Mouse (Mus musculus): ENCODE data around the gene Asb5. TPM values are rescaled to one million over a fixed set of nuclear protein-coding genes. Genes with fewer than 3 reads are reported as not detected.
"Not testable (repeated sequence)": the region's sequence is repeated elsewhere in the genome, so short reads cannot be mapped to it uniquely, and the experiment has no call there.

Gene Asb5
- total RNA-seq, 2 experiments from 2014 or later = 1.6 to 2.2 TPM

- peak; percentile 33 to 49 for DNase-seq (ENCODE audit: low spot score in 2 of 2)
- intact Hi-C loops (cut with DNase I) = no loop called here
These were observed 71.4 kb downstream of the Asb5 start, which contains the start of gene Spata4 for GRCm38 (mm10) chr8:54600671-54601251. Gene Spata4, plus strand, starts transcription at chr8:54600781.

- intact Hi-C loops (cut with DNase I) = no loop called here
- no peak for DNase-seq (ENCODE audit: low spot score in 2 of 2)
These were observed 74.1 kb downstream of the Asb5 start for GRCm38 (mm10) chr8:54603440-54603839.

GRCm38 (mm10) chr8:54609336-54609735 lies 80.0 kb downstream of the Asb5 start:
- DNase-seq (ENCODE audit: low spot score in 2 of 2) = no peak
- intact Hi-C loops (cut with DNase I) = no loop called here

- no peak for DNase-seq (ENCODE audit: low spot score in 2 of 2)
- intact Hi-C loops (cut with DNase I) = no loop called here
These were observed 80.9 kb downstream of the Asb5 start for GRCm38 (mm10) chr8:54610238-54610637.

GRCm38 (mm10) chr8:54616710-54617109 lies 87.3 kb downstream of the Asb5 start:
- intact Hi-C loops (cut with DNase I); DNase-seq (ENCODE audit: low spot score in 2 of 2): not testable (repeated sequence)

Other genes starting within 250 kb of the Asb5 start
- gene Spcs3, start 418 bp downstream of the Asb5 start, total RNA-seq (2021) = 10 to 100 TPM; 53.6 to 54.0 TPM
- under 1 TPM in 1 of 2 experiments, not detected in 1; 0.63 TPM for gene Spata4, start 71.2 kb downstream of the Asb5 start, total RNA-seq (2021)

All from left cerebral cortex, postnatal 14 days (tissue).